Mouse (Mus musculus) spleen, adult 2 months (tissue): ENCODE results near the gene Nos3. TPM values are rescaled to one million over a fixed set of nuclear protein-coding genes. Genes with fewer than 3 reads are reported as not detected.

Source experiments
- DNase-seq, 2 experiments: peaks; one replicate each; pipeline versions ENCODE4 v3.0.0 to v3.0.0-alpha.2; 2012 to 2021; ENCODE audit warnings: low spot score in 2 of 2, low read depth in 1 of 2
- H3K27ac ChIP-seq: fragments of 200-500 bp; 2 replicates; pipeline ENCODE4 v1.5.1; 2012; ENCODE audit warnings: low read length, inconsistent platforms; ENCODE audit not compliant: insufficient read depth
- H3K27me3 ChIP-seq: fragments of 200-500 bp; 2 replicates; pipeline ENCODE4 v1.6.1; 2012; ENCODE audit warnings: mild to moderate bottlenecking, moderate library complexity, low read length, inconsistent platforms; ENCODE audit not compliant: control insufficient read depth, insufficient read depth
- H3K36me3 ChIP-seq: fragments of 200-500 bp; 2 replicates; pipeline ENCODE4 v1.6.1; 2012; ENCODE audit warnings: mild to moderate bottlenecking, low read length, inconsistent platforms; ENCODE audit not compliant: control insufficient read depth, insufficient read depth
- H3K4me1 ChIP-seq: fragments of 200-500 bp; 2 replicates; pipeline ENCODE4 v1.6.1; 2011; ENCODE audit warnings: inconsistent platforms; ENCODE audit not compliant: control insufficient read depth, insufficient read depth, insufficient read length
- H3K4me3 ChIP-seq: fragments of 200-500 bp; 2 replicates; pipeline ENCODE4 v1.5.1; 2011; ENCODE audit warnings: mild to moderate bottlenecking, inconsistent platforms; ENCODE audit not compliant: insufficient read depth, insufficient read length; ENCODE audit errors: extremely low read depth
- CTCF ChIP-seq: fragments of 200-500 bp; IDR thresholded peaks from 2 replicates; pipeline ENCODE4 v1.5.1; 2011; ENCODE audit warnings: mild to moderate bottlenecking, inconsistent platforms; ENCODE audit not compliant: insufficient read depth, insufficient read length, insufficient replicate concordance; ENCODE audit errors: extremely low read depth
- POLR2A ChIP-seq: fragments of 200-500 bp; IDR thresholded peaks from 2 replicates; pipeline ENCODE4 v1.6.1; 2011; ENCODE audit warnings: low read depth, low read length, inconsistent platforms
- WGBS: fragments of 180-500 bp; shearing (Covaris S2); methylation state at CpG from one replicate; pipeline ENCODE4 v1.1.7; 2018; 5-methylcytosine and 5-hydroxymethylcytosine counted together
- polyA plus RNA-seq: library from polyadenylated mRNA; depleted of rRNA; stranded (reverse); fragments of >200 nt; gene quantifications from 2 replicates; pipeline ENCODE4 v1.2.3, GENCODE M21; 2012

Gene Nos3
- polyA plus RNA-seq, 1 experiment: 8.4 TPM

GRCm38 (mm10) chr5:24360792-24361454 is 3.7 kb upstream of the Nos3 start:
- Histone ChIP-seq H3K27ac (no peak overlapping the region), H3K4me1 (no peaks in the 10 kb centered on the region), H3K36me3 (no peaks in the 10 kb centered on the region), H3K27me3 (no peaks in the 10 kb centered on the region), H3K4me3 (no peak overlapping the region)
- peak; percentile 50 to 67 for DNase-seq
- TF ChIP-seq POLR2A: no peak
- peak; percentile 90; the same call in 1 of the 2 replicates for TF ChIP-seq CTCF
- WGBS: under 1% methylated on average over 7 of the region's 7 CpGs

GRCm38 (mm10) chr5:24363467-24363866 is 1.1 kb upstream of the Nos3 start:
- Histone ChIP-seq H3K4me3 (no peak overlapping the region), H3K27ac (no peak overlapping the region), H3K27me3 (no peaks in the 10 kb centered on the region), H3K4me1 (no peaks in the 10 kb centered on the region), H3K36me3 (no peaks in the 10 kb centered on the region)
- no peak for DNase-seq
- 86% methylated on average over 2 of the region's 2 CpGs for WGBS
- TF ChIP-seq POLR2A: no peak

- no peaks in the 10 kb centered on the region for H3K4me1 ChIP-seq
- no peak overlapping the region for H3K4me3 ChIP-seq
- H3K27ac ChIP-seq: no peak overlapping the region
- no peak for DNase-seq
- WGBS: 72% methylated on average over 3 of the region's 3 CpGs
- no peaks in the 10 kb centered on the region for H3K36me3 ChIP-seq
- no peaks in the 10 kb centered on the region for H3K27me3 ChIP-seq
- no peak for TF ChIP-seq CTCF
- no peak for TF ChIP-seq POLR2A
Measured at GRCm38 (mm10) chr5:24364061-24364460, 549 bp upstream of the Nos3 start.

GRCm38 (mm10) chr5:24364963-24365362 is 353 bp downstream of the Nos3 start:
- Histone ChIP-seq H3K4me3 (0 out of 2 replicates have a peak overlapping the region, but pooled peaks have one; percentile 3), H3K27me3 (no peaks in the 10 kb centered on the region), H3K4me1 (no peaks in the 10 kb centered on the region), H3K27ac (0 out of 2 replicates have a peak overlapping the region, but pooled peaks have one; percentile 15), H3K36me3 (no peaks in the 10 kb centered on the region)
- DNase-seq: no peak
- WGBS: 77% methylated on average over 10 of the region's 10 CpGs
- TF ChIP-seq CTCF: no peak
- TF ChIP-seq POLR2A: no peak

GRCm38 (mm10) chr5:24365528-24365927 is 918 bp downstream of the Nos3 start:
- Histone ChIP-seq H3K4me1 (no peaks in the 10 kb centered on the region), H3K27ac (no peak overlapping the region), H3K36me3 (no peaks in the 10 kb centered on the region), H3K27me3 (no peaks in the 10 kb centered on the region), H3K4me3 (no peak overlapping the region)
- DNase-seq: no peak
- no peak for TF ChIP-seq CTCF
- WGBS: 13% methylated on average over 5 of the region's 5 CpGs

- 72% methylated on average over 9 of the region's 9 CpGs for WGBS
- no peaks in the 10 kb centered on the region for H3K27me3 ChIP-seq
- H3K36me3 ChIP-seq: no peaks in the 10 kb centered on the region
Measured at GRCm38 (mm10) chr5:24366426-24366825, 1.8 kb downstream of the Nos3 start.

GRCm38 (mm10) chr5:24369767-24370166 is 5.2 kb downstream of the Nos3 start:
- TF ChIP-seq POLR2A: no peak
- no peak for TF ChIP-seq CTCF
- no peak overlapping the region for H3K4me3 ChIP-seq
- no peaks in the 10 kb centered on the region for H3K36me3 ChIP-seq
- WGBS: 92% methylated on average over 9 of the region's 9 CpGs
- DNase-seq: no peak
- no peaks in the 10 kb centered on the region for H3K4me1 ChIP-seq
- H3K27ac ChIP-seq: no peak overlapping the region
- no peaks in the 10 kb centered on the region for H3K27me3 ChIP-seq

More at GRCm38 (mm10) chr5:24366426-24366825, 1.8 kb downstream of the Nos3 start:
- DNase-seq: no peak
- no peak overlapping the region for H3K4me3 ChIP-seq
- no peaks in the 10 kb centered on the region for H3K4me1 ChIP-seq
- no peak overlapping the region for H3K27ac ChIP-seq
- TF ChIP-seq CTCF (no peak), POLR2A (no peak)
